Mouse (Mus musculus) G1E-ER4 (cell line): ENCODE data around the gene Slc27a3. TPM values are rescaled to one million over a fixed set of nuclear protein-coding genes. Genes with fewer than 3 reads are reported as not detected.

Experiments used
- GATA1 ChIP-seq: IDR thresholded peaks from one replicate; pipeline ENCODE4 v1.8.0; 2012; ENCODE audit warnings: low read length, inconsistent platforms
- polyA plus RNA-seq: library from polyadenylated mRNA; stranded (reverse); fragments of >175 nt; gene quantifications from 2 replicates; pipeline ENCODE4 v1.2.3, GENCODE M21; 2012

Slc27a3 gene
- 2.0 and 3.4 TPM in 2 replicates for polyA plus RNA-seq

GRCm38 (mm10) chr3:90389511-90390490, at the start of gene Slc27a3:
Gene Slc27a3, minus strand, starts transcription at chr3:90389938.
- TF ChIP-seq GATA1, result no peak

GRCm38 (mm10) chr3:90437131-90437530, 47.4 kb upstream of the Slc27a3 start:
- no peak for TF ChIP-seq GATA1

GRCm38 (mm10) chr3:90434073-90434730, 44.5 kb upstream of the Slc27a3 start:
- TF ChIP-seq GATA1, result no peak

- TF ChIP-seq GATA1, result no peak
Measured at GRCm38 (mm10) chr3:90433381-90434020, 43.8 kb upstream of the Slc27a3 start, which contains the start of gene Ints3. Gene Ints3, minus strand, starts transcription at chr3:90433622.

- TF ChIP-seq GATA1, result no peak
Measured at GRCm38 (mm10) chr3:90432811-90433219, 43.1 kb upstream of the Slc27a3 start.

GRCm38 (mm10) chr3:90432348-90432747, 42.6 kb upstream of the Slc27a3 start:
- TF ChIP-seq GATA1, result no peak

- TF ChIP-seq GATA1, result no peak
Measured at GRCm38 (mm10) chr3:90429576-90429975, 39.8 kb upstream of the Slc27a3 start.

- TF ChIP-seq GATA1, result no peak
Measured at GRCm38 (mm10) chr3:90428186-90428585, 38.4 kb upstream of the Slc27a3 start.

- TF ChIP-seq GATA1, result no peak
Measured at GRCm38 (mm10) chr3:90427574-90427973, 37.8 kb upstream of the Slc27a3 start.

GRCm38 (mm10) chr3:90425499-90425898, 35.8 kb upstream of the Slc27a3 start:
- no peak for TF ChIP-seq GATA1

- no peak for TF ChIP-seq GATA1
Measured at GRCm38 (mm10) chr3:90423549-90423948, 33.8 kb upstream of the Slc27a3 start.

- no peak for TF ChIP-seq GATA1
Measured at GRCm38 (mm10) chr3:90420696-90421095, 31.0 kb upstream of the Slc27a3 start.

GRCm38 (mm10) chr3:90413011-90413396, 23.3 kb upstream of the Slc27a3 start:
- no peak for TF ChIP-seq GATA1

- TF ChIP-seq GATA1, result no peak
Measured at GRCm38 (mm10) chr3:90412312-90413010, 22.7 kb upstream of the Slc27a3 start.

- no peak for TF ChIP-seq GATA1
Measured at GRCm38 (mm10) chr3:90408721-90409120, 19.0 kb upstream of the Slc27a3 start.
